8 mouse cellular contexts compared by ENCODE assay signal in the genomic region with DNA sequence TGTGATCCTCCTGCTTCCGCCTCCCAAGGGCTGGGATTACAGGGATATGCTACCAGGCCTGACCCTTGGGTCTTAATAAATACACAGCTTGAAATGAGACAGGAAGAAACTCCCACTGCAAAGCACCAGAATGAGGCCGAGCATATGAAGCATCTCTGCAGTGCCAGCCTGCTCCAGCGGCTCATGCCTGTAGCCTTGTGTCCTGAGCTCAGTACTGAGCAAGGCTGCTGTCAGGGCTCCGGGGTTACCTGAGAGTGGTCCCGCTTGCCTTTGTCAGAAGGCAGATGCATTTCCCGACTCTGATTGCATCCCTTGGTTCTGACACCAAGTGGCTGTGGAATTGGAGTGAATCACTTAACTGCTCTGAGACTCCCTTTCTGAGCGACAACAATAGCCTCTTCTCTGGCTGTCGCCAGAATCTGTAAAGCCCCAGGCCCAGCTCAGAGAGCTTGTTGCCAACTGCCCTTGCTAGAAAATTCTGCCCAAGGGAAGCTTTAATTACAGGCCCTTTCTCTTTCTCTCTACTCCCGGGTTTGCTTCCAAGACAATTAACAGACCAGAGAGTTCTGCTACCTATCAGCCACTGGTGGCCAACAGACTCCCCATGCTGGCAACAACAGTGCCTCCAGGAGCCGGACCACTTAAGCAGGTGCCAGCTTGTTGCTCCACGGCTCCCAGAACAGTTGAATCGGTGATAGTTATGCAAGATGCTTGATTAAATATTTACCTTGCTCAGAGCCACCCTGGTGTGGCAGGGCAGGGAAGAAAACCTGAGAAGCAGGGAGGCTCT.
DNase-seq lines count a peak whose midpoint lies in the region.

No protein-coding gene starts in this region.

- DNase-seq in heart, adult 11 months: peak; percentile 86
- no peak for DNase-seq in heart, adult 8-10 months (ENCODE audit: low spot score)
- DNase-seq in fat pad, adult 2 months (ENCODE audit: extremely low read depth, low read depth, low spot score): peak; percentile 95
- DNase-seq in kidney, adult 9 months: peak; percentile 89
- peak; percentile 21 to 55 for DNase-seq in lung, postnatal 4 days
- no peak for DNase-seq in B cell, adult 2 months
- DNase-seq in thymus, postnatal 4 days: no peak
- no peak for DNase-seq in spleen, adult 18-20 months

Comparison
In these comparisons a context has a peak if more than half of its experiments do, and no peak if none do; other contexts are left out.
1. DNase-seq: peak in heart, adult 11 months (single experiment), fat pad, adult 2 months (single experiment), kidney, adult 9 months (single experiment) and lung, postnatal 4 days (2 of 2); none in heart, adult 8-10 months (single experiment), B cell, adult 2 months (0 of 2), thymus, postnatal 4 days (single experiment) and spleen, adult 18-20 months (0 of 2).